Comparison of ENCODE assay signal across 10 mouse cellular contexts in genomic region chr10:18886918-18887625, GRCm38 (mm10). TPM values are rescaled to one million over a fixed set of nuclear protein-coding genes. Genes with fewer than 3 reads are reported as not detected.
DNase-seq lines count a peak whose midpoint lies in the region; ATAC-seq lines count a peak whose summit lies in the region.
"Had no signal": no experiment of that assay in that cellular context is flagged by ENCODE, and none has a peak within 500 bp of the region (broad histone marks: within the 10 kb centered on the region; RNA-seq: fewer than 3 reads in every experiment).

No protein-coding gene starts in this region.

- H3K27me3 ChIP-seq in forebrain, embryonic 14.5 days (replicated peaks; ENCODE audit: control insufficient read depth, insufficient read depth, low read length): no peaks in the 10 kb centered on the region
- H3K27me3 ChIP-seq in forebrain, embryonic 12.5 days: no peaks in the 10 kb centered on the region
- H3K27me3 ChIP-seq: embryonic facial prominence, embryonic 12.5 days; lung, embryonic 15.5 days had no signal

- no peaks in the 10 kb centered on the region for H3K9me3 ChIP-seq in forebrain, embryonic 14.5 days (replicated peaks; ENCODE audit: control insufficient read depth, low read length)
- H3K9me3 ChIP-seq in forebrain, embryonic 12.5 days: no peaks in the 10 kb centered on the region
- H3K9me3 ChIP-seq: embryonic facial prominence, embryonic 12.5 days; lung, embryonic 15.5 days had no signal

- ATAC-seq in forebrain, embryonic 14.5 days: peak; percentile 34; the same call in 1 of the 2 replicates
- ATAC-seq in forebrain, embryonic 12.5 days (ENCODE audit: low FRiP score): no peak

- H3K4me1 ChIP-seq in forebrain, embryonic 14.5 days (ENCODE audit: control insufficient read depth, insufficient read depth, low read length): no peaks in the 10 kb centered on the region
- H3K4me1 ChIP-seq in forebrain, embryonic 12.5 days: no peaks in the 10 kb centered on the region
- H3K4me1 ChIP-seq: embryonic facial prominence, embryonic 12.5 days had no signal

- no peak overlapping the region for H3K4me2 ChIP-seq in forebrain, embryonic 14.5 days (ENCODE audit: low read length)
- H3K4me2 ChIP-seq in forebrain, embryonic 12.5 days: no peak overlapping the region
- H3K4me2 ChIP-seq: embryonic facial prominence, embryonic 12.5 days; lung, embryonic 15.5 days had no signal

- H3K36me3 ChIP-seq in forebrain, embryonic 14.5 days (ENCODE audit: control insufficient read depth, insufficient read depth, low read length): no peaks in the 10 kb centered on the region
- H3K36me3 ChIP-seq in forebrain, embryonic 12.5 days (replicated peaks): no peaks in the 10 kb centered on the region
- H3K36me3 ChIP-seq: embryonic facial prominence, embryonic 12.5 days; lung, embryonic 15.5 days had no signal

- no peak overlapping the region for H3K4me3 ChIP-seq in forebrain, embryonic 14.5 days (ENCODE audit: low read depth, low read length)
- no peak overlapping the region for H3K4me3 ChIP-seq in forebrain, embryonic 12.5 days (replicated peaks)
- H3K4me3 ChIP-seq: embryonic facial prominence, embryonic 12.5 days; lung, embryonic 15.5 days had no signal

- no peak overlapping the region for H3K27ac ChIP-seq in forebrain, embryonic 14.5 days (ENCODE audit: low read depth, low read length)
- no peak overlapping the region for H3K27ac ChIP-seq in forebrain, embryonic 12.5 days
- H3K27ac ChIP-seq: embryonic facial prominence, embryonic 12.5 days; lung, embryonic 15.5 days had no signal

- 88% methylated on average over 4 of the region's 4 CpGs for WGBS in forebrain, embryonic 14.5 days
- 90% methylated on average over 4 of the region's 4 CpGs for WGBS in forebrain, embryonic 12.5 days

- H3K9ac ChIP-seq in forebrain, embryonic 14.5 days (ENCODE audit: low read length): no peak overlapping the region
- H3K9ac ChIP-seq in forebrain, embryonic 12.5 days: no peak overlapping the region
- H3K9ac ChIP-seq: embryonic facial prominence, embryonic 12.5 days; lung, embryonic 15.5 days had no signal

- DNase-seq in forebrain, embryonic 14.5 days (ENCODE audit: low spot score): peak; percentile 35
- peak; percentile 36 for DNase-seq in adrenal gland, postnatal 25 days
- DNase-seq in gastrocnemius, postnatal 10 days: peak; percentile 30
- peak; percentile 53 for DNase-seq in kidney, postnatal 14 days
- peak; percentile 57 for DNase-seq in lung, postnatal 14 days
- no peak for DNase-seq in MN1 (ENCODE audit: low spot score)
- no peak for DNase-seq in T-cell, adult 2 months (ENCODE audit: low spot score)

RNA-seq across cellular contexts. Expression of gene Perp, which starts 42.3 kb away (rescaled TPM):
- 4.0 and 5.8 TPM in 2 replicates for polyA plus RNA-seq in forebrain, embryonic 14.5 days (2014; fragmentation: Nextera tagmentation; extraction: Ambion mirVana)
- 4.7 and 6.5 TPM in 2 replicates for polyA plus RNA-seq in forebrain, embryonic 12.5 days (2016; fragmentation: Nextera tagmentation; extraction: Ambion mirVana)
- total RNA-seq in adrenal gland, postnatal 25 days (2021): 1.8 and 2.5 TPM in 2 replicates
- 1 to 10 TPM; 1.0 to 1.2 TPM for total RNA-seq in gastrocnemius, postnatal 10 days (2021)

Comparison
In these comparisons a context has a peak if more than half of its experiments do, and no peak if none do; other contexts are left out.
1. DNase-seq: peak in forebrain, embryonic 14.5 days (single experiment), adrenal gland, postnatal 25 days (single experiment), gastrocnemius, postnatal 10 days (single experiment), kidney, postnatal 14 days (single experiment) and lung, postnatal 14 days (single experiment); none in MN1 (single experiment) and T-cell, adult 2 months (single experiment).